Mouse (Mus musculus) E14TG2a.4 (cell line): ENCODE data around the gene Olfr657.

ENCODE experiments used
- H3K27me3 ChIP-seq: 2 replicates; pipeline ENCODE4 v1.6.1; 2014; ENCODE audit warnings: low read length, control low read depth; ENCODE audit not compliant: insufficient read depth
- H3K36me3 ChIP-seq: 2 replicates; pipeline ENCODE4 v1.6.1; 2014; ENCODE audit warnings: low read length, control low read depth; ENCODE audit not compliant: insufficient read depth
- H3K4me1 ChIP-seq: replicated peaks from 2 replicates; pipeline ENCODE4 v1.6.1; 2014; ENCODE audit warnings: low read depth, low read length, control low read depth
- H3K4me3 ChIP-seq: replicated peaks from 2 replicates; pipeline ENCODE4 v1.5.1; 2014; ENCODE audit warnings: mild to moderate bottlenecking, low read length
- H3K9me3 ChIP-seq: 2 replicates; pipeline ENCODE4 v1.6.1; 2014; ENCODE audit warnings: low read length, control low read depth
- CTCF ChIP-seq: conservative IDR thresholded peaks from 2 replicates; pipeline ENCODE4 v1.5.1; 2014; ENCODE audit warnings: low read length
- NANOG ChIP-seq: IDR thresholded peaks from 2 replicates; pipeline ENCODE4 v1.6.1; 2014; ENCODE audit warnings: borderline replicate concordance, low read length, mixed read lengths
- POU5F1 ChIP-seq: IDR thresholded peaks from 2 replicates; pipeline ENCODE4 v1.6.1; 2014; ENCODE audit warnings: low read length, borderline replicate concordance

Olfr657 gene

DNA sequence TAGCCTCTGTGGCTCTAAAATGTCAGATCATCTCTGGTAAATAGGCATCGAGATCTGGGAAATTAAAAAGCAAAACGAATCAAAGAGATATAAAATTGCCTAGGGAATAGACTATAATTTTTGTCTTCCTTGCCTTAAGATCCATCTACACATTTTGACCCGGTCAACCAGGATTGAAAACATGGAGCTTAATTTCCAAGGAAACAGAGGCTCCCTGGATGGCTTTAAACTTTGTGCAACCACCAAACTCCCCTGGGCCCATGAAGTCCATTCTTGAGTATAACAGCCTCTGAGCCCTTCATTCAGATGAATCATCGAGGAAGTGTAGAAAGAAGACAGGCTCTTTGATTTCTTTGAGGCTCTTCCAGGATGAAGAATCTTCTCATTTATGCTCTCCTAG, 10.9 kb upstream of the Olfr657 start, which contains the start of gene Olfr656:
TSS of gene Olfr656 (plus strand) at position 301 of the 400 bp plus-strand sequence.
- H3K27me3 ChIP-seq, result no peaks in the 10 kb centered on the region

DNA sequence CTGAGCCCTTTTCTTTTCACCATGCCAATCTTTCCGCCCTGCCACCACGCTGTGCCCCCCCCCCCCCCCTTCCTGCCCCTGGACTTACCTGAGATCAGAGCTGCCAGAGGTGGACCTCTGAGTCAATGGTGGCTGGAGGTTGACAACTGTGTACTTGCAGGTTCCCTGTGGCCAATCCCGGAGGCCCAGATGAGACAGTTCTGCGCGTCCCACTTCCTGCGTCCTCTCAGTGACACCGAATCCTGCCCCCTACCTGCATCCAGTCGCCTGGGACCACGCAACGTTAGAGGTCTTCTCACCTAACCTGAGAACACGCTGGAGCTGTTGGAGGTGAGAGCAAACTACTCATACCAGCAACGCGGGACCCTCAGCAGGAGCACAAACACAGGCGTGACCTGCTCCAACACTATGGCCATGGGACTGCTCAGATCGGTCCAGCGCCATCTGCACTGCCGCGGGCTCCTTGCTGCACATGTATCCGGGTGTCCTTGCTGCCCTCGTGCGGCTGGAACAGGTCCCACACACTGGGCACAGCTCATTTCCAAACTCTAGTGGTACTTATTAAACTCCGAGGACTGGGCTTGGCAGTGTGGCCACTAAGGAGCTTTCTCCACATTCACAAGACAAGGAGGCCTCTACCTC, 22.4 kb downstream of the Olfr657 start, which contains the start of gene Olfr658:
TSS of gene Olfr658 (minus strand) at position 465 of the 642 bp plus-strand sequence.
- no peaks in the 10 kb centered on the region for H3K27me3 ChIP-seq
- TF ChIP-seq POU5F1 (no peak), NANOG (no peak), CTCF (peak; percentile 23; the same call in 1 of the 2 replicates)
- no peaks in the 10 kb centered on the region for H3K36me3 ChIP-seq
- no peaks in the 10 kb centered on the region for H3K9me3 ChIP-seq
- peak within 1 kb of the TSS; percentile 71 for H3K4me3 ChIP-seq
- no peaks in the 10 kb centered on the region for H3K4me1 ChIP-seq

More for the DNA sequence above, 10.9 kb upstream of the Olfr657 start, which contains the start of gene Olfr656:
- Histone ChIP-seq H3K4me3 (no peak within 1 kb of the TSS), H3K9me3 (no peaks in the 10 kb centered on the region), H3K36me3 (no peaks in the 10 kb centered on the region), H3K4me1 (no peaks in the 10 kb centered on the region)
- TF ChIP-seq NANOG (no peak), POU5F1 (no peak), CTCF (no peak)

DNA sequence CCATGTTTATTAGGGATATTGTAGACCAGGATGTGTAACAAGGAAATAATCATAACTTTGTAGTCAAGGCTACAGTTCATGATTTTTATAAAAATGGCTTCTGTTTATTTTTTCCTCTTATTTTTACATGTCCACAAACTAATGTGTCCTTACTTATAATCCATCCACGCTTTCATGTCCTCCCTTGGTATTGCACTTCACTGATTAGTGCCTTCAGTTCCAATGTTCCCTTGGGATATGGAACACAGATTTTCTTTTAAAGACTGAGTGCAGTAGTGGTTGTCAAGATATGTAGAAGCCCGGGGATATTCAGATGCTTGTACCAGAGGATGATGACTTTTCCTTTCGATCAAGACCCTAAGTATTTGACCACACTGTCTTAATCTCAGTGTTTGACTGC, 41.9 kb downstream of the Olfr657 start, which contains the start of gene Olfr659:
TSS of gene Olfr659 (plus strand) at position 301 of the 400 bp plus-strand sequence.
- Histone ChIP-seq H3K4me3 (no peak within 1 kb of the TSS), H3K9me3 (no peaks in the 10 kb centered on the region), H3K27me3 (no peaks in the 10 kb centered on the region), H3K4me1 (no peaks in the 10 kb centered on the region), H3K36me3 (no peaks in the 10 kb centered on the region)
- TF ChIP-seq CTCF, result no peak

DNA sequence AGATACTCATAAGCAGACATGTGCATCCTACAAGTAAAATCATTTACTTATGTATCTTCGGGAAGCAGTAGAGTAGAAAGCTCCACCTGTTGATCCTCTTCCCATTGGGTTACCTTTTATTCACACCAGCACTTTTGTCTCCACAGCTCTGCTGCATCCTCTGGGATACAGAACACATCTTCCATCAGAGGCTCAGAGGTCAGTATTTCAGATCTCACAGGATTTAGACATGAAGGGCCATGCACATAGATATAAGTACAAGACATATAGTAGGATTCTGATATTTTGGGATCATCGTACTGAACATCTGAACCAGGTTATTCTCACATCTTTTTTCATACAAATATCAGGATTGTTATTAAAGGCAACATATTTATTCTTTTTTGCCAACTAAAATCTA, 61.6 kb downstream of the Olfr657 start, which contains the start of gene Olfr661:
TSS of gene Olfr661 (plus strand) at position 301 of the 400 bp plus-strand sequence.
- Histone ChIP-seq H3K4me1 (no peaks in the 10 kb centered on the region), H3K27me3 (no peaks in the 10 kb centered on the region), H3K36me3 (no peaks in the 10 kb centered on the region), H3K4me3 (no peak within 1 kb of the TSS), H3K9me3 (no peaks in the 10 kb centered on the region)
- TF ChIP-seq CTCF (no peak), POU5F1 (no peak)
